Mouse (Mus musculus) induced T-regulatory cell, adult 2 months (primary cell): ENCODE data around the gene Vsir.

ENCODE experiments used
- DNase-seq: peaks from one replicate; pipeline ENCODE4 v3.0.0-alpha.2; 2012; ENCODE audit warnings: low read depth

Gene Vsir

DNA sequence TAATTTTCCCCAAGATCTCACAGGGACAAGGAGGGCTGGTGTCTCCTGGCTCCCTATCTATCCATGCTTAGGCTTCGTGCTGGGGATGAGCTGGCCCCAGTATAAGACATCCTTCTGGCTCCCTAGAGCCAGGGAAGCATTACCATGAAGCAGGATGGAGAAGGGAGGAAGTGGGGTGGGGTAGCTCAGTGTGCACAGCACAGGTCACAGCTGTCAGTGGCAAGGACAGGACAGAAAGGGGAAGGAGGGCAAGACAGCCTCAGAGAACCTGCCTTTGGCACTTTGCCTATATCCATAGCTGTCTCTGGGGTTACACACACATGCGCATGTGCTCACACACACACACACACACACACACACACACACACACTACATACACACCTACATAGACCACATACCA is 41.7 kb downstream of the Vsir start:
- peak; percentile 22 for DNase-seq

DNA sequence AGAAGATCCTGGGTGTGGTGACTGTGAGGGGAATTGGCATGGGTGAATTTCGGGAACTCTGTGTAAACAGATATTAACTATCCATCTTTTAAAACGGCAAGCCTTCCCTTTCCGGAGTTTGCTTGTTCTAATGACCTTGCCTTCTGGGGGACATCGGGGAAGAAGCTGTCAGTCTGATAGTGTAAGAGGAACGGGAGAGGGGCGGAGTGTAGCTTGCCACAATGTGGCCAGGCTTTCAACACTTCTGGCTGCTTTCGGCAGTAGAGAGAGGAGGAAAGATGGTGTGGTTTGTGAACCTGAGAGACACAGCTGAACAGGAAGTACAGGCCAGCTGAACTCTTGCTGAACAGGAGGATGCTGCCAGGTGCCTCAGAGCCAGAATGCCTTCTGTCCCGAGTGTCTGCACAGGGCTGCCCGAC is 42.8 kb downstream of the Vsir start:
- DNase-seq = peak; percentile 83

DNA sequence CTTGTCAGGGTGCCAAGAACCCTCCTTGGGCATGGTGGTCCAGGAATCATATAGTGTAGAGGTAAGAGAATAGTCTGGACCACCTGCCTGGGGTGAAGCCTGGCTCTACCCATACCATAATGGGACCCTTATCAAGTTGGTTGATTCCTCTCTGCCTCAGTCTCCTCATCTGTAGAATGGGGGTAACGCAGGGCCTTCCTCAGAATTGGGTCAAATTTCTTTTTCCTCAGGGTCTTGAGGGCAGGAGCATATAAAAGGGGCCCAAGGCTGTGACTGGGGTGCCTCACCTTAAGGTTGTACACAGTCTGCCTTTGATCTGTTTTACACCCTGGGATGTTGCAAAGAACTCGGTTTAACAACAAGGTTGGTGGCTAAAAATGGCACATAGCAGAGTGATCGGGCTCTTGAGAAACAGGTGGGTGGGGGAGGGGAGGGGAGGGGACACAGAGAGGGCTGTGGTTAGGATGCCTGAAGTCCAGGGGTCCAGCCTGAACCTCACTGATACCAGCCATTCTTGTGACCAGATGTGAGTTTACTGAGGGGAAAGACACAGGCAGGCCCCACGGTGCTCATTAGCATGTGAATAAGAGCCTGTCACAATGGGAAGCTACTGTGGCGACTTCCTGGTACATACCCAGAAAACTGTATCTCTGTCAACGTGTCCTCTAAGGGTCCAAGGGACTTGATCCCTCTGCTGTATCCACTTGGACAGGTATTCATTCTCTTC is 43.7 kb downstream of the Vsir start:
- peak; percentile 70 for DNase-seq

- DNase-seq = no peak
Measured at GRCm38 (mm10) chr10:60390904-60391420, 44.3 kb downstream of the Vsir start.

- no peak for DNase-seq
Measured at GRCm38 (mm10) chr10:60391661-60392060, 45.0 kb downstream of the Vsir start.

- DNase-seq = no peak
Measured at GRCm38 (mm10) chr10:60394936-60395335, 48.3 kb downstream of the Vsir start.

- no peak for DNase-seq
Measured at GRCm38 (mm10) chr10:60395605-60396004, 49.0 kb downstream of the Vsir start.

DNA sequence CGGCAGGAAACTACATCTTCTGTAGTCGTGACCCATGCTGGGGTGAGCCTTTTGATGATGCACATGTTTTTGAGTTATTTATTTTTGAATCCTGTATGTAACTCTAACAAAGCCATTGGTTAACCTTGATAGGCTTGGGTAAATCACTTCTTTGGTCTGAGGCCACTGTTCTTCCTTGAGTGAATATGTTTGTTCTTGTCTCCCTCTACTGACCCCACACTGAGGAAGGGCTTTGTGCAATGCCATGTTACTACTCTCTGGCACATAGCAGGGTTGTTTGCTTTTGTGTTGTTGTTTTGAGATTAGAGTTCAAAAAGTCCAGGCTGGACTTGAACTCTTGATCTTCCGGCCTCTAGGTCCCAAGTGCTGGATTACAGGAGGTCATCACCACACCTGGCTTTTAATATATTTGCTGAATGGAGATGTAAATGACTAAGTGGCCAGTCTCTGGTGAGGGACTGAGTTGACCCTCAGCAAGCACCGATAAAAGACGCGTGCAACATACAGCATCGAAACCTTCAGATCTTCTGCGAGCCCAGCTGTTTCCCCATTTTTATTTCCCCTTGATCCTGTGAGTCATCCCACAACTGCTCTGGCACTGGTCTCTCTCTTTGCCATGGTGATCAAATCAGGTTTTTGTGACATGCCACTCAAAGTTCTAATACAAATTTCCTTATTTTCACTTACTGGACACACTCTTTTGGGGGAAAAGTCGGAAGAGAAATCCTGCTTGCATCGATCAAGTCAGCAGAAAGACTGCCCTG is 51.6 kb downstream of the Vsir start:
- DNase-seq = no peak

GRCm38 (mm10) chr10:60399449-60399848 is 52.8 kb downstream of the Vsir start, which contains the start of gene Gm17455:
Gm17455 (plus strand) TSS chr10:60399726.
- DNase-seq = no peak

- DNase-seq = no peak
Measured at GRCm38 (mm10) chr10:60400507-60401295, 54.0 kb downstream of the Vsir start.

DNA sequence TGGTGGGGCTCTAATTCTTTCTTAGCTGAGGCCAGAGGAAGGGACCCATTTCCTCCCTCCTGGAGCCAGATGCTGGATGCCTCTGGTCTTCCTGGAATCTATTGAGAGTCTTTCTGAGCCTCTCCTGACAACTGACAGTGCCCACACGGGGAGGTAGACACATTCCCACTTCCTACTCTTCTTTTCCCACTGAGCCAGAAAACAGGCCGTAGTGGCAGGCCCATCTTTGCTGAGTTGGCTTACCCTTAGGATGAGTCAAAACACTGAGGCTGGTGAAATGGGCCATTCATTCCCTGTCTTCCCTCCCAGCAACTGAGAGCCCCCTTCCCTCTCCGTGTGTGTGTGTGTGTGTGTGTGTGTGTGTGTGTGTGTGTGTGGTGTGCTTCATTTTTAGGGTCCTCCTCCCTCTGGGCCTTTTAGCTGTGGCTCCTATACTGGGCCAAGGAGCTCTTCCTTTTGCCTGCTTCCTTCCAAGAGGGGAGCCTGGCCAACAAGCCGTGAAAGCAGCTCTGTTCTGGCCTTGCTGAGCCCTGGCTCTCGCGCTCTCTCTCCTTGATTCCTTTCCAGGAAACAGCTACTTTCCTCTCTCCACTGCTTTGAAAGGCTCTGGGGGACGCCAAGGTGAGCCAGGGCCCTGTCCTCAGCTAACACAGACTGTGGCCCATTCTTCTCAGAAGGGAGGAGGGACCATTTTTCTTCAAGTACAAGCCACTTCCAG is 59.0 kb downstream of the Vsir start:
- no peak for DNase-seq

GRCm38 (mm10) chr10:60407831-60408230 is 61.2 kb downstream of the Vsir start:
- peak; percentile 84 for DNase-seq

GRCm38 (mm10) chr10:60411794-60412193 is 65.1 kb downstream of the Vsir start:
- no peak for DNase-seq

DNA sequence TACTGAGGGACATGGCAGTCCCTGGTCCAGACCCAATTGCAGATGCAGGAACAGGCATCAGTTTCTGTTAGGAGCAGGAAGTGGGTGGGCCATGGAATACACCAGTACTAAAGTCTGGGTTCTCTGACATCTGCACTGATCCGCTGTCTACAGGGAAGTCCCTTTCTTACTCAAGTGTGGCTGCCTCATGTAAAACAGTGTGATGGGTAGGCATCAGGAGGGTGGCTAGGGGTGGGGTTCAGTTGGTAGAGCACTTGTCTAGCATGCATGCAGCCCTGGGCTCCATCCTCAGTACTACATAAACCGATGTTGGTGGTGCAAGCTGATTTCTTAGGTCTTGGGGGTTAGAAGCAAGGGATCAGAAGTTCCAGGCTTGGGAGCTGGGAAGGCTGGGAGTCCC is 67.1 kb downstream of the Vsir start:
- DNase-seq = no peak

DNA sequence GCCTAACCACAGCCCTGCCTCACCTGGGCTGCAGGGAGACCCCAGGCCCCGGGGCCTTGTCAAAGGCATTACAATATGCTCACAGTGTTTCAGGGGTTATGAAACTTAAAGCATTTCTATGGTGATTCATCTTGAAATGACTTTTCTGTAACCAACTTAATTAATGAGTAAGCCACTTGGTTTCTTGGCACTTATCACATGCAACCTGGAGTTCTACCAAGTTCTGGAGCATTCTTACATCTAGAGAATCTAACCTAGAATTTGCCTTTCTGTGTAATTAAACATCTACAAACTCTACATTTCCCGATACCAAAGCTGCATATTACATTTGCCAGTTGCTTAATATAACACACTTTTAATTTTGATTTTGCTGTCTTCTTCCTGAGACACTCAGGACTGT is 70.4 kb downstream of the Vsir start:
- no peak for DNase-seq

DNA sequence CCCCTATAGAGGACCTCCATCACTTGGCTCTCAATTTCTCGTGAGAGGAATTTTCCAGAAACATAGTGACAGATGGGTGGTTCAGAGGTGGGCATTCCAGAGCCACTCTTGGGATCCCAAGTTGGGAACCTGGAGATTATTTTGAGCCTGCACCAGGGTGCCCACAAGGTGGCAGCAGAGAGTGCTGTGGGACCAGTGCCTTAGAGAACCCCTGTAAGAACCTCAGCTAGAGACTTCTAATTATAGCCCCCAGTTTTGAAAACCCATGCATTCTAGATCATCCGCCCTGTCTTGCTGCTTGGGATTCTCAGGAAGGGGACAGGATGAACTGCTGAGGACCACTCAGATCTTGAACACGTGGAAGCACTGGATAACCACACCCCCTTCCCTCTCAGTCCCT is 71.5 kb downstream of the Vsir start:
- peak; percentile 73 for DNase-seq

DNA sequence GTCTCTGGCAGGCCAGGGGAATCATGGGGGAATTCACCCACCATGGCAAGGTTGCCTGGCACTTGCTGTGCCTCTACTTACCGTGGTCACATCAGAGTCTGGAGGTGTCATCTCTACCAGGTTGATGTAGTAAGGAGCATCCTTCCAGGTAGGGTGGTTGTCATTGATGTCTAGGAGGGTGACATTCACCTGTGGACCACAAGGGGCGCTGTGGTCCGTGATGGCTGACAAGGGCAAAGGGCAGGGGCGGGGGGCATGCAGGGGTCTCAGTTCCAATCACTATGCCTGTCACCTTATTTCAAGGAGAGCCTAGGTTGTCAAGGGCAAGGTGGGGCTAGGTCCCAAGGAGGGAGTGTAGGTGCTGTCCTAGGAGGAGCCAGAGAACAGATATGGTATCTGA is 73.0 kb downstream of the Vsir start:
- peak; percentile 47 for DNase-seq
